Mouse (Mus musculus) myocyte (in vitro differentiated cells): ENCODE measurements at regions not wholly inside any gene's neighbourhood (a gene's known extent, or its start where the extent isn't known, plus 50 kb on each side); places are given as distances from the start of the nearest gene placed in this dataset.

Source experiments
- H3K27me3 ChIP-seq: one replicate; pipeline ENCODE4 v1.6.1; 2011; ENCODE audit not compliant: control insufficient read depth, insufficient read depth, insufficient read length
- H3K36me3 ChIP-seq: one replicate; pipeline ENCODE4 v1.6.1; 2011; ENCODE audit not compliant: control insufficient read depth, insufficient read depth
- H3K4me2 ChIP-seq: one replicate; pipeline ENCODE4 v1.6.1; 2011; ENCODE audit warnings: low read depth, control low read depth
- H3K4me3 ChIP-seq: one replicate; pipeline ENCODE4 v1.5.1; 2011; ENCODE audit warnings: mild to moderate bottlenecking, control low read depth, moderate library complexity
- H3K79me2 ChIP-seq: one replicate; pipeline ENCODE4 v1.6.1; 2011; ENCODE audit not compliant: control insufficient read depth, insufficient read depth
- H3ac ChIP-seq: one replicate; pipeline ENCODE4 v1.6.1; 2011; ENCODE audit not compliant: control insufficient read depth, insufficient read length
- CEBPB ChIP-seq: IDR thresholded peaks from 2 replicates; pipeline ENCODE4 v1.6.1; 2011; ENCODE audit warnings: mild to moderate bottlenecking, moderate library complexity; ENCODE audit not compliant: poor library complexity, insufficient read depth, severe bottlenecking
- E2F4 ChIP-seq: IDR thresholded peaks from one replicate; pipeline ENCODE4 v1.6.1; 2011; ENCODE audit warnings: mild to moderate bottlenecking, control low read depth, moderate library complexity; ENCODE audit not compliant: insufficient read depth
- MAX ChIP-seq: IDR thresholded peaks from one replicate; pipeline ENCODE4 v1.6.1; 2011; ENCODE audit warnings: low read depth, mild to moderate bottlenecking, control low read depth
- MYOD1 ChIP-seq, 3 experiments: IDR thresholded peaks; one replicate each; pipeline ENCODE4 v1.6.1; 2011; ENCODE audit warnings: control low read depth in 2 of 3, low read depth in 2 of 3, mild to moderate bottlenecking in 2 of 3, moderate library complexity in 1 of 3; ENCODE audit not compliant: insufficient read length in 2 of 3, control insufficient read depth in 1 of 3
- MYOG ChIP-seq, 3 experiments: IDR thresholded peaks; one replicate each; pipeline ENCODE4 v1.6.1; 2011; ENCODE audit warnings: control low read depth in 2 of 3, low read depth in 2 of 3, mild to moderate bottlenecking in 2 of 3; ENCODE audit not compliant: insufficient read length in 2 of 3, control insufficient read depth in 1 of 3, insufficient read depth in 1 of 3
- POLR2A ChIP-seq: IDR thresholded peaks from one replicate; pipeline ENCODE4 v1.6.1; 2011; ENCODE audit warnings: low read depth, mild to moderate bottlenecking, control low read depth, moderate library complexity; ENCODE audit not compliant: insufficient read length
- POLR2AphosphoS2 ChIP-seq: IDR thresholded peaks from one replicate; pipeline ENCODE4 v1.6.1; 2011; ENCODE audit warnings: low read depth, control low read depth; ENCODE audit not compliant: insufficient read length
- REST ChIP-seq: IDR thresholded peaks from one replicate; pipeline ENCODE4 v1.6.1; 2011; ENCODE audit warnings: mild to moderate bottlenecking, control low read depth, moderate library complexity; ENCODE audit not compliant: insufficient read depth, insufficient read length
- SRF ChIP-seq: IDR thresholded peaks from one replicate; pipeline ENCODE4 v1.6.1; 2011; ENCODE audit warnings: low read depth; ENCODE audit not compliant: control insufficient read depth, insufficient read length
- TCF12 ChIP-seq: IDR thresholded peaks from one replicate; pipeline ENCODE4 v1.6.1; 2011; ENCODE audit warnings: mild to moderate bottlenecking, control low read depth; ENCODE audit not compliant: poor library complexity, insufficient read depth, severe bottlenecking
- TCF3 ChIP-seq: IDR thresholded peaks from one replicate; pipeline ENCODE4 v1.6.1; 2011; ENCODE audit warnings: low read depth, control low read depth; ENCODE audit not compliant: insufficient read length
- USF1 ChIP-seq: IDR thresholded peaks from one replicate; pipeline ENCODE4 v1.6.1; 2011; ENCODE audit warnings: low read depth, mild to moderate bottlenecking, control low read depth, moderate library complexity

GRCm38 (mm10) chr13:84625527-84625926 is 403.4 kb downstream of the Tmem161b start:
- TF ChIP-seq E2F4 (no peak), CEBPB (no peak), POLR2AphosphoS2 (no peak), USF1 (no peak), MAX (no peak), TCF3 (no peak)

GRCm38 (mm10) chr13:84625927-84626326 is 403.8 kb downstream of the Tmem161b start:
- Histone ChIP-seq H3K27me3 (no peaks in the 10 kb centered on the region), H3K4me2 (no peak overlapping the region), H3K4me3 (no peak overlapping the region), H3K36me3 (no peaks in the 10 kb centered on the region), H3K79me2 (no peaks in the 10 kb centered on the region), H3ac (no peak overlapping the region)
- no peak for TF ChIP-seq MYOG (IDR thresholded peaks at IDR 0.05; ENCODE audit: control insufficient read depth in 1 of 3, insufficient read depth in 1 of 3, insufficient read length in 2 of 3, low read depth in 2 of 3)
- TF ChIP-seq MAX: no peak
- TF ChIP-seq MYOD1 (IDR thresholded peaks at IDR 0.05; ENCODE audit: control insufficient read depth in 1 of 3, insufficient read length in 2 of 3, low read depth in 2 of 3): no peak
- no peak for TF ChIP-seq USF1
- TF ChIP-seq TCF12: no peak
- no peak for TF ChIP-seq POLR2AphosphoS2
- no peak for TF ChIP-seq CEBPB
- TF ChIP-seq POLR2A: no peak

More at GRCm38 (mm10) chr13:84625527-84625926, 403.4 kb downstream of the Tmem161b start:
- H3K27me3 ChIP-seq: no peaks in the 10 kb centered on the region
- no peaks in the 10 kb centered on the region for H3K36me3 ChIP-seq
- H3K79me2 ChIP-seq: no peaks in the 10 kb centered on the region
- H3ac ChIP-seq: no peak overlapping the region
- no peak overlapping the region for H3K4me3 ChIP-seq
- H3K4me2 ChIP-seq: no peak overlapping the region

GRCm38 (mm10) chr13:84626397-84626796 is 404.3 kb downstream of the Tmem161b start:
- no peak overlapping the region for H3K4me3 ChIP-seq
- no peaks in the 10 kb centered on the region for H3K36me3 ChIP-seq
- no peak overlapping the region for H3K4me2 ChIP-seq
- no peaks in the 10 kb centered on the region for H3K27me3 ChIP-seq
- no peak for TF ChIP-seq SRF
- TF ChIP-seq TCF12: no peak
- TF ChIP-seq MYOD1 (IDR thresholded peaks at IDR 0.05; ENCODE audit: control insufficient read depth in 1 of 3, insufficient read length in 2 of 3, low read depth in 2 of 3): no peak
- TF ChIP-seq E2F4: no peak
- no peak for TF ChIP-seq CEBPB
- TF ChIP-seq POLR2AphosphoS2: no peak
- no peaks in the 10 kb centered on the region for H3K79me2 ChIP-seq
- no peak overlapping the region for H3ac ChIP-seq

- Histone ChIP-seq H3K36me3 (no peaks in the 10 kb centered on the region), H3K4me2 (no peak overlapping the region), H3ac (no peak overlapping the region), H3K4me3 (no peak overlapping the region), H3K79me2 (no peaks in the 10 kb centered on the region), H3K27me3 (no peaks in the 10 kb centered on the region)
- TF ChIP-seq TCF3 (no peak), REST (no peak), E2F4 (no peak), CEBPB (no peak), POLR2AphosphoS2 (no peak), MAX (no peak)
Measured at GRCm38 (mm10) chr13:84630686-84631085, 408.6 kb downstream of the Tmem161b start.

- Histone ChIP-seq H3ac (no peak overlapping the region), H3K4me3 (no peak overlapping the region), H3K4me2 (no peak overlapping the region), H3K27me3 (no peaks in the 10 kb centered on the region), H3K36me3 (no peaks in the 10 kb centered on the region), H3K79me2 (no peaks in the 10 kb centered on the region)
- TF ChIP-seq REST (no peak), TCF3 (no peak)
Measured at GRCm38 (mm10) chr13:84632493-84632892, 410.4 kb downstream of the Tmem161b start.

- Histone ChIP-seq H3K79me2 (no peaks in the 10 kb centered on the region), H3K27me3 (no peaks in the 10 kb centered on the region), H3ac (no peak overlapping the region), H3K4me3 (no peak overlapping the region), H3K36me3 (no peaks in the 10 kb centered on the region), H3K4me2 (no peak overlapping the region)
- TF ChIP-seq TCF3 (no peak), REST (no peak), MAX (no peak), E2F4 (no peak), POLR2A (no peak), USF1 (no peak), CEBPB (no peak), TCF12 (no peak), MYOD1 (IDR thresholded peaks at IDR 0.05; ENCODE audit: control insufficient read depth in 1 of 3, insufficient read length in 2 of 3, low read depth in 2 of 3) (no peak), SRF (no peak), POLR2AphosphoS2 (no peak), MYOG (IDR thresholded peaks at IDR 0.05; ENCODE audit: control insufficient read depth in 1 of 3, insufficient read depth in 1 of 3, insufficient read length in 2 of 3, low read depth in 2 of 3) (no peak)
Measured at GRCm38 (mm10) chr13:84636831-84637230, 414.7 kb downstream of the Tmem161b start.
